Mouse (Mus musculus): ENCODE results near the gene Dennd5a. TPM values are rescaled to one million over a fixed set of nuclear protein-coding genes. Genes with fewer than 3 reads are reported as not detected.
"Not testable (repeated sequence)": the region's sequence is repeated elsewhere in the genome, so short reads cannot be mapped to it uniquely, and the experiment has no call there.

Dennd5a gene
- 63.8 and 75.8 TPM in 2 replicates for polyA plus RNA-seq (2012; rRNA removed)

DNA sequence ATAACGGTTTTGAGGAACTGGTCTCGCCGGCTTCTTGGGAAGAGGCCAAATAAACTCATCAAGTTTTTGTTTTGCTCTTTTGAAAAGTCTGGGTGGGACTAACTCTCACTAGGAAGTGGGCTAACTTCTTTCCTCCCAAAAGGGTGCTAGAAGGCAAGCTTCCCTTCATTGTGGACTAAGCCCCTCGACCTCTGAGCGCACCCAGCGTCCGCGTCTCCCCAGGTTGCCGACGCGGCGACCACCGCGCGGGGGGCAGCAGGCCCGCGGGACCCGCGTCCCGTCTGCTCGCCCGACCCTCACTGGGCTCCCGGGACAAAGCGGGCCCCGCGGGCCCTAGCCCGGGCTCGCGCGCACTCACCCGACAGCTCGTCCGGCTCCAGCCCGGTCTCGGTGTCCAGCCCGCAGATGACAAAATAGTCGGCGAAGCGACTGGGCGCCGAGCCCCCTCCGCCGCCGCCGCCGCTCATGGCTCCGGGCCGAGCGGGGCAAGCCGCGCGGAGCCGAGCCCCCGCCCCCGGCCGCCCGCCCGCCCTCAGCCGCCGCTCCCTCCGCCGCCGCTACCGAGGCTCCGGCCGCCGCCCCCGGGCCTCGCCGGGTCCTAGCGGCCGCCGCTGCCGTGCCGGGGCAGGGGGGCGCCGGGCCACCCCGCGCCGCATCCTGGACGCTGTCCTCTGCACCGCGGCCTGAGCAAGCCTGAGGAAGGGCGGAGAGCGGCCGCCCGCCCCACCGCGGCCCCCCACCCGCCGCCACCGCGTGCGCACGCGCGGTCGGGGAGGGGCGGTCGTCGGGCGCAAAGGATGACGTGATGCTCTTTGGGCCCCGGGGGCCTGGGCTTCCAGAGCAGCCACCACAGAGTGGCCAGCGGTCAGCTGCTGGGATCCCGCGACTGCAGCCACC lies at the start of gene Dennd5a:
Dennd5a (minus strand) TSS at position 755 of the 897 bp plus-strand sequence.
- DNase-seq (ENCODE audit: low spot score): peak; percentile 63

DNA sequence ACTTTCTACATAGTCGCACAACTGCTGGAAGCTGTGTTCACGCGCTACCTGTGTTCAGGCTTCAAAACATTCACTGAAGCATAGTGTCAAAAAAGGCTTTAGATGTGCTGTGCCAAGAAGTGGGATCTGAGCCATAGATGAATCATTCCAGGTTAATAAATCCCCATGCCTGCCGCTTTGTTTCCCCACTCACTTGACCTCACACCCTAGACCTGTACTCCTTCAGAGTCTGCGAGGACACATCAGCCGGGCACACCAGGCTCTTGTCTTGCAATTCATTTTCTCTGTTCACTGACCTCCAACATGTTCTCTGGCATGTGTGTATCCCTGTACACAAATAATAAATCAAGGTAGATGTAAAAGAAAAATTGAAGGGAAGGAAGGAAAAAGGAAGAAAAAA lies 48.8 kb upstream of the Dennd5a start:
- DNase-seq (ENCODE audit: low spot score): no peak

DNA sequence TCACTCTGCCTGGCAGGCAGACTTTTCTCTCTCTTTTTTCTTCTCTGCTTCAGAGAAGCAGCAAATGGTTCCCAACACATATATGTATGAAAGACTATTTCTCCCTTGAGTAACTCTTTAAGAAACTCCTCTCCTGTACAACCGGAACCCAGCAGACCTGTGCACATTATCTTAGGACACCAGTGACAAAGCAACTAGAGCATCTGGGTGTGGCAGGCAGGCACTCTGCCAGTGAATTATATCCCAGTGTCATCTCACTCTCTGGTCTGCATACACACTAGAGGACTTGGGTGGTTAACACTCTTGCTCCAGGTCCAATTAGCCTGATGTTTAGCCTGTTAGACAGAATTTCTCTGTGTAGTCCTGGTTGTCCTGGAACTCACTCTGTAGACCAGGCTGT lies 48.2 kb upstream of the Dennd5a start:
- no peak for DNase-seq (ENCODE audit: low spot score)

DNA sequence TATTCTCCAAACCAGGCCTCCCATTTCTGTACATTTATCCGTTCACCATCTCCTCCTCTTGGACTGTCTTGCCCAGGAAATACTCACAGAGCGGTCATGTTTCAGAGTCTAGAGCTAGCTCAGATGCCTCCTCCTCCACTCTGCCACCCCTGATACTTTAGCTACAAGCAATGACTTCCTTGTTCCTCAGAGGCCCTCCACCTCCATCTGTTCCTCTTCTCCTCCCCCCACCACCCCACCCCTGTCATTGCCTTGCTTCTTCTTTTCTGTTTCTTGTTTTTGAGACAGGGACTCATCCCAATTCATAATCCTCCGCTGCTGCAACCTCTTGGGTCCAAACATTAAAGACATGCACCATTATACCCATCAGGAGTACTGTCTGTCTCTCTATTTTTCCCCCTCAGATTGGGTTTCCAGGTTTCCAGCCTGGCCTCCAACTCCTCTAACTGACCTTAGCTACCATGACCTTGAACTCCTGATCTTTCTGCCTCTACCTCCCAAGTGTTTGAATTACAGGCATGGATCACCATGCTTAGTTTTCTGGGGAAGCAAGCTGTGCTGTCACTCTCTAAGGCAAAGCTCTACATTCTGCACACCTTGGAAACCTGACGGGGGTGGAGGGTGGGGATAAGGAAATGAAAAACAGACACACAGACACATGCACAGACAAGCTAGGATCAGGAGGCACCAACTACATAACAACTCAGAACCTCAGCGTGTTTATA lies 46.4 kb upstream of the Dennd5a start:
- no peak for DNase-seq (ENCODE audit: low spot score)

DNA sequence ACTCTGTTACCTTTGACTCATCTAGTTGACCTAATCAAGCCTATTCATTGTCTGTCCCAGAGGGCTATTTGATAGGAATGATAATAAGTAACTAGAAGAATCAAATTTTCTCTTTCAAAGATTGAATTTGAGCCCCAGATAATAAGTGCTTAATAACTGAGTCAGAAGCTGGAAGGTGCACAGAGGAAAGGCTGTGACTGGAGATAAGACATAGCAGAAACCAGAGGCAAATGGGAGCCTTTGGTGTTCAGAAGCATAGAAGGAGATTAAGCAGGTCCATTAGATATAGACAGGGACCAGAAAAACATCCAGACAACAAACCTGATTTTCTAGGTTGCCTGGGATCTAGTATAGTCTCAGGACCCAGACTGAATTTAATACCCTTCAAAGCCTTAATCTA lies 45.7 kb upstream of the Dennd5a start:
- no peak for DNase-seq (ENCODE audit: low spot score)

DNA sequence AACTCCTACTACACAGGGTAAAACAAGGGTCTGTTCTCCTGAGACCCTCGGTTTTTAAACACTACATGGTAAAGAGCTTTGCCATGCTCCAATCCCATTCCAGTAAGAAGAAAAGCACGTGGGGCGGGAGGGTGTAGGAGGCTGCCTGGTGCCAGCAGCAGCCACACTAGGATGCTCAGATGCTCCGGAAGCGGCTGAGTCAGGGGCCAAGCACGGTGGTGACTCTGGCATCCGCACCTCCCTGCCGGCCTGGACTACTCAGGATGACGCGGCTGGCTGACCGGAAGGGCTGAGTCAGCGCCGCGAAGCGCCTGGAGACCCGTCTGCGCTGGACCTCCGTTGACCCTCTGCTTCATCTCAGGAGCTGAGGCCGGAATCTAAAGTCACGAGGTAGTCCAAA lies 42.7 kb upstream of the Dennd5a start:
- peak; percentile 35 for DNase-seq (ENCODE audit: low spot score)

DNA sequence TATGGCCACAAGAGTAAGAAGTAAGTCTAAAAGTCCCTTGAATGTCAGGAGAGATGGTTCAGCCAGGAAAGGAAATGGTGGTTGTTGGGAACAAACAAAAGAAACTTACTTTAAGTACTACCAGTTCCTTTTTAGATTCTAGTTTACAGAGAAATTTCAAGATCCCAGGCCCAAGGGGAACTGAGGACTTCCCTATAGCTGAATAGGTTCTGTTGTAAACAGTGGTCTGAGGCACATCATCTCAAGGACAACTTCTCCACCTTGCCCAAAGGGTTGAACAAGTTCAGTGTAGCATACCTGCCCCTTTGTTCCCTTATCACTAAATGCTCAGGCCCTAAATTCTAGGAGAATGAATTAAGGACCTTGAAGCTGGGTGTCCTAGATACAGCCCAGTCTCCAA lies 41.8 kb upstream of the Dennd5a start:
- DNase-seq (ENCODE audit: low spot score): no peak

DNA sequence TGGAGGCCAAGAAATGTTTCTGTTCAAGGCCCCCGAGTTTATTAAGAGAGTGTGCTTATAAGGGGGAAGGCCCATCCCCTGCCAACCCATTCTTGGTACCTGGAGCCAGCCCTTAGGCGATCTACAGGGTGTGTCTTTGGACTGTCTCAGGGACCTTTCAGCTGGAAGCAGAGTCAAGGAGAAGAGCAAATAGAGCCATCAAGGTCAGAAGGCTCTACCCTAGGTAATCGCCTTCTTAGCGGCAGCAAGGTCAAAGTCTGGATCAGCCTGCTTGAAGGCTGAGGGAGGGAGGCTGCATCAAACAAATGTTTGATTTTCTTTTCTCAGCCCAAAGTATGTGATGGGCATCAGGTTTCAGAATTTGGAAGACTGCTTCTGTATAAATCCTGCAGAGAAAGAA lies 38.1 kb upstream of the Dennd5a start:
- no peak for DNase-seq (ENCODE audit: low spot score)

DNA sequence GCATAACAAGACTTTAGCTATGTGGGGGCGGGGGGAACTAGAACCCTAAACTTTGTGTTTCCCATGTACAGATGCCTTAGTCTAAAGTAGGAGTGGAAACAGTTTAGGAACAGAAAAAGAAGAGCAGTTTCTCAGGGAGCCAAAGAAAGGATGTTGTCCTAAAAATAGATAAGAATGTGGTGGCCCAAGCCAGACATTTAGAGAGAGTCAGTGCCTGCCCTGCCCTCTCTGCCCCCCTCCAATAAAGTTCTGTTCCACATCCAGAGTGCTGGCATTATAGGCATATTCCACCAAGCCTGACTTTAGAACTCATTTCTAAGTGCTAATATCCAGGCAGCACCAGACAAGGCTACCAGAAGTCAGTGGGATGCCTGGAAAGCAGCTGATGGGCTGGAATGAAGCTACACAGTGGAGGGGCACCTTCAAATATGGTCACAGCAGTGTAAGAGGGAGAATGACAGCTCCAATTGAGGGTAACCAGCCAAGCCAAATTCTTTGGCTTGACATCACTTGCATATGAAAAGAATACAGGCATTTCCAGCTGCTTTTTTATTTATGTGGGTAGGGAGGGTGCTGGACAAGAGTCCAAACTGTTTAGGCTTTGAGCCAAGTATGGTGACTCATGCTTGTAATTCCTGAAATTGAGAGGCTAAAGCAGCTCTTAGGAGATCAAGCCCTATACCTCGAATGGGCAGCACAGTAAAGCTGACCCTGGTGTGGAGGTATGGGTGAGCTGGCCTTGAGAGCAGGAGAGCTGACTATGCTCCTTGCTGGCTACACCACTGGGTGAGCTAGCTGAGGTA lies 33.1 kb upstream of the Dennd5a start:
- DNase-seq (ENCODE audit: low spot score): no peak

DNA sequence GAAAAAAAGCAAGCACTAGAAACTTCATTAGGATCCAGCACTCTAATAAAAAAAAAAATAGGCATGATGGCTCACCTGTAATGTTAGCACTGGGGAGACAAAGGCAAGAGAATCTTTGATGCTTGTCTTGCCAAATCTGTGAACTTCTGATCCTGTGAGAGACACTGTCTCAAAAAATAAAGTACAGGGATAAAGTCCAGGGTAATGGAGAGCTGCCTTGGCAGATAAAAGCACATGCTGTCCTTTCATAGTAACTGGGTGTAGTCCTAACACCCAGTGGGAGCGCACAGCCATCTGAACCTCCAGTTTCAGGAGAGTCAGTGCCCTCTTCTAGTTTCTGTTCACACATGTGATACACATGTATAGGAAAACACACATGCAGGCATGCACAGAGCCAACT lies 31.0 kb upstream of the Dennd5a start:
- no peak for DNase-seq (ENCODE audit: low spot score)

DNA sequence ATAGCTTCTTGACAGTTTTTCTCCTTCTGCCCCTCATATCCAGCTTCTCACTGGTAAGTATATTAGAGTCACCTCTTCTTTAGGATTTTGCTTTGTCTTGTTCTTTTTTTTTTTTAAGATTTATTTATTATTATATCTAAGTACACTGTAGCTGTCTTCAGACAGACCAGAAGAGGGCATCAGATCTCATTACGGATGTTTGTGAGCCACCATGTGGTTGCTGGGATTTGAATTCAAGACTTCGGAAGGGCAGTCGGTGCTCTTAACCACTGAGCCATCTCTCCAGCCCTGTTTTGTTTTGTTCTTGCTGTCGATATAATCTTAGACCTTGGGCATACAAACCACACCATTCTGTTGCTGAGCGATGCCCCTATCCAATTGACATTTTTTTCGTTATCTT lies 26.5 kb upstream of the Dennd5a start, which contains the start of gene Tmem41b:
Tmem41b (minus strand) TSS at position 155 of the 400 bp plus-strand sequence.
- DNase-seq (ENCODE audit: low spot score): not testable (repeated sequence)

DNA sequence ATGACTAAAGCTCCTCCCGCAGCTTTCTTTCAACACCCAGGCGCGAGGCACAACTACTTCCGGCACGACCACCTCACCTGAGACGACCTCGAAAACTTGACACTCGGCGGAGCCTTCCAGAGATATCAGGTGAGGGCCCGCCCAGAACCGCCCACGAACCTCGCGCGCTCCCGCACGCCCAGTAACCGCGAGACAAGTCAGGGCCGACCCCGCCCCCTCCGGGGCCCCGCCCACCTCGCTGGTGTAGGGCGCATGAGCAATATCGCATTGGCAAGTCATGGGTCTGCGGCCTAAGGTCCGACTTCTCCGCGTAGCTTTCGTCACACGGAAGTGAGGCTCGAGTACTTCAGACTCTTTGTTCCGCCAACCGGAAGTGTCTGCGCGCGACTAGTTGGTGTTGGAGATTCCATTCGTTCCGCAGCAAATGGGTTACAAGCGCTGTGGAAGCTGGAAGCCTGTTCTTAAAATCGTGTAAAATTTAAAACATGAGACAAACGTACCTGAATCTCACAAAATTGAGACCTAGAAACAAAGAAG lies 25.9 kb upstream of the Dennd5a start:
- DNase-seq (ENCODE audit: low spot score): peak; percentile 98

DNA sequence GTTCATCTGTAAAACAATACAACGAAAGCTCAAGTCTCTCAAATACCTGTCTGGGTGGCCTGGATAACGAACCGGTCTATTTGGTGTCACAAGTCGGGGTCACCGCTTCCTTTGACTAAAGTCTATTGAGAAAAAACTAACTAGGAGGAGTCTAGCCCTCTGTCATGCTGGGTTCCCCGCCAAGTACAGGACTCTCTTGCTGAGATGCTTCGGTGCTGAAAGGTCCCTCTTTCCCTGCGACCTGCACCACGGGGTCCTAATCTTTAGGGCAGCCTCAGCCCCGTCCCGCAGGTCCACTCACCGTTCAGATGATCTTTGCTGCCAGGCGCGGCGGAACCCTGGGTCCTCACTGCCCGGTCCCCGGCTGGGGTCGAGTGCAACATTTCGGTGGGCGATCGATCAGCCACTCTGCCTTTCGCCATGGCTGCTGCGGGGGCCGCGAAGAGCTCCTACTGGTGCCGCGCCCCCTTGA lies 25.4 kb upstream of the Dennd5a start:
- no peak for DNase-seq (ENCODE audit: low spot score)

DNA sequence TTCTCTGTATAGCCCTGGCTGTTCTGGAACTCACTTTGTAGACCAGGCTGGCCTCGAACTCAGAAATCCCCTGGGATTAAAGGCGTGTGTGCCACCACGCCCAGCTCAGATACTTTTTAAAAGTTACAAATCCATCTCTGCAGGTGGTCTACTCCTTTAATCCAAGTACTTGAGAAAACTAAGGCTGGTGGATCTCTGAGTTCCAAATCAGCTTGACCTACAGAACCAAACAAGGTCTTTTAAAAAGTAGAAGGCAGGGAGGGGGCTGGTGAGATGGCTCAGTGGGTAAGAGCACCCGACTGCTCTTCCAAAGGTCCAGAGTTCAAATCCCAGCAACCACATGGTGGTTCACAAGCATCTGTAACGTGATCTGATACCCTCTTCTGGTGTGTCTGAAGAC lies 24.3 kb upstream of the Dennd5a start:
- not testable (repeated sequence) for DNase-seq (ENCODE audit: low spot score)

DNA sequence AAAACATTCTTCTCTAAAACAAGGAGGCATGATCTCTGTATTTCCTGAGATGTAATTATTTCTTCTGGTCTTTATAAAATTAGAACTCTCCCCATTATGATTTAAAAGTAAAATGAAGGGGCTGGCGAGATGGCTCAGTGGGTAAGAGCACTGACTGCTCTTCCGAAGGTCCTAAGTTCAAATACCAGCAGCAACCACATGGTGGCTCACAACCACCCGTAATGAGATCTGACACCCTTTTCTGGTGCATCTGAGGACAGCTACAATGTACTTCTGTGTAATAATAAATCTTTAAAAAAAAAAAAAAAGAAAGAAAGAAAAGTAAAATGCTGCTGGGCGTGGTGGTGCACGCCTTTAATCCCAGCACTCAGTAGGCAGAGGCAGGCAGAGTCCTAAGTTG lies 16.9 kb upstream of the Dennd5a start:
- DNase-seq (ENCODE audit: low spot score): not testable (repeated sequence)

DNA sequence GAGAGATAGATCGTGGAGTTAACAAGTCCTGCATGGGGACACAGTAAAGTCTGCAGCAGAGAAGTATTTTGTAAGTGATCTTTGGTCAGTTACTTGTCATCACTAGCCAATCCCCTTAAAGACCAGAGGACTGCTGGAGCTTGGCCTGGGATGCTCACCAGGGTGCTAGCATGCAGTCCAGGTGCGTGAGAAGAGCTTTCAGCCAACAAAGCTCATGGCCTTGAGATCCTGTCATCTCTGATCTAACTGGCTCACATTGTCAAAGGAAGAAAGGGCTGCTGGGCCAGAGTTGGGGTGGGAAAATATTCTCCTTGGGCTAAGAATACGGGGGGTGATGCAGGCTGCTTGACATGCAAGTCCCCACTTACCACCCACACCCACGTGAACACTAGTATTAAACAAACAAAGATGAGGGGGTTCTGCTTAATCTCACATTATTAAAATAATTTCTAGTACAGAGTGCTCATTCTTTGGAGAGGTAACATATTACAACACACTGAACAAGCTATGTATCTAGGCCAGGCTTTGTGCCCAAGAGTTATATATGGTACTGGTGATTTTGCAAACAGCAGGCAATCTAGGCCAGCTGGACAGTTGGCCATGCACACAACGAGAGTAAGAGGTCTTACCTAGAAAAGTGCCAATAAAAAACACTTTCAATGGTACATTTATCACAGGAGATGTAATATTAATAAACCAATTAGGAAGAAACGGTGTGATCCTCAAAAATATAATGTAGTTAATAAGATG lies 15.9 kb upstream of the Dennd5a start:
- no peak for DNase-seq (ENCODE audit: low spot score)

DNA sequence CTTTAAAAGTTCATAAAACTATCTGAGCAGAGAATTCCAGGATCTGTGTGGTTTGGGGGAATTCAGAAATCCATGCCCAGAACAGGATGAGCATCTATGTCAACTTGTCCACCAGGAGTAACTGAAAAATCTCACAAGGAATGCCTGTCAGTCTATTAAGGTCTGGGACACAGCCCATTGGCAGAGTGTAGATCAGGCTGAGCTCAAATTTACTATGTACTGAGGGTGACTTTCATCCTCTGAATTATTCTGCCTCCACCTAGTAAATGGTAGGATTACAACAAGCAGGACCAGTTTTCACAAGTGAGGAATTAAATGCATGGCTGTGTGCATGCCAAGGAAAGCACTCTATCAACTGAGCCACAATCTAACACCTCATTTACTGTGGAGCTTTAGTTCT lies 9.3 kb upstream of the Dennd5a start:
- no peak for DNase-seq (ENCODE audit: low spot score)

DNA sequence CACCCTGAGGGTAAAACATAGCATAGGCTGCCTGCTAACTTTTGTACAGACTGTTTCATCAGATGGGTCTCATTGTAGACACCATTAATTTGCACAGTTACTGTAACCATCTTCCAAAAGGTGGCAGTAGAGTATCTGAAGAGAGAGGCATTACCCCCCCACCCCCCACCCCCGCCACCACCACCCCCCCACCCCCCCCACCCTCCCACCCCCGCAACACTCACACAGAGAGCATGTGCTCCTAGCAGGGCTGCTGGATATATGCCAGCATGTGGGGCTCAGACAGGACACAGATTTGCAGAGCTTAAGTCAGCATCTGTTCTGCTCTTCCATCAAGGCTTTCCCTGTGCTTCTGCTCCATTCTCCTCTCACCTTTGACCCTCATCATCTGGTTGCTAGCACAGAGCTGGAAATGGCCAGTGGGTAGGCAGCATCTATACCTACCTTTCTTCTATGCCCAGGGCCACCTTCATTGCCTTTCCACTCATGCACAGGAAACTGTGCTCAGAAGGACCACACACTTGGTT lies 8.7 kb upstream of the Dennd5a start:
- no peak for DNase-seq (ENCODE audit: low spot score)

DNA sequence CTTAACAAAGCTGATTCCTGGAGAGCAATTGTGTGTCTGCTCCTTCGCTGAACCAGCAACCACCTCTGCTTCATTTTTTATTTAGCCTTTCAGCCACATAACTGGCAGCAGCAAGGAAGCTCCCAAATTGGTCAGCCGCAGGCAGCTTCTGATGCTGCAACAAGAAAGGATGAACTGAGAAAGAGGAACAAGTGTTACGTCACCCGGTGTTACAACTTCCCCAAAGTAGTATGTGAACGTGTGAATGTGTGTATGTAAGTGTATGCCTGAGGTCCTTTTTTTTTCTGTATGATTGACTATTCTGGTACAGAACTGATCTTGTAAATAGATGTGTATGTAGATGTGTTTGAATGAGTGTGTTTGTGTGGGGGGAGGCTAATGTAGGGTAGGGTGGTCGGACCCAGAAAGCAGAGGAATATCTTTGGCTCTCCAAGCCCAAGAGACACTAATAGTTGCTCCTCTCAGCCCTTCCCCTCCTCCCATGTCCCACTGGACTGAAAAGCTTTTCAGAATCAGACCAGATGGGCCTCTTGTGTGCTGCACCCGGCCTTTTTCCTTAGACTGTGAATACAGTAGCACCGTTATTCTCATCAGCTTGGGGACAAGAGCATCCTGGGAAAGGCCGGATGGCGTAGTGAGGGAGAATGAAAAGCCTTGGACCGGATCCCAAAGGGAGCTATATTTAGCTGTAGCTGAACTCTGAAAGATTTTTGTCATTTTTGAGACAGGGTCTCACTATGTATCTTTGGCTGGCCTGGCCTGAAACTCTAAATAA lies 7.7 kb upstream of the Dennd5a start:
- no peak for DNase-seq (ENCODE audit: low spot score)

DNA sequence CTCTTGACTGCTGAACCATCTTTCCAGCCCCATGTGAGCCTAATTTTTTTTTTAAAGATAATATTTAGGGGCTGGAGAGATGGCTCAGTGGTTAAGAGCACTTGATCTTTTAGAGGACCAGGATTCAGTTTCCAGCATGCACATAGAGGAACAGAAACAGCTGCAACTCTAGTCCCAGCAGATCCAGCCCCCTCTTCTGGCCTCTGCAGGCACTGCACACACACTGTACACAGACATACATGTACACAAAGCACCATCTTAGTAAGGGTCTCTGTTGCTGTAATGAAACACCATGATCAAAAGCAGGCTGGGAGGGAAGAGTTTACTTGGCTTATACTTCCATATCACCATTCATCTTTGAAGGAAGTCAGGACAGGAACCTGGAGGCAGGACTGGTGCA lies 5.4 kb upstream of the Dennd5a start:
- DNase-seq (ENCODE audit: low spot score): no peak

Measured in urinary bladder, adult 2 months (tissue).